ENCODE assay signal across 8 mouse cellular contexts in the genomic region with DNA sequence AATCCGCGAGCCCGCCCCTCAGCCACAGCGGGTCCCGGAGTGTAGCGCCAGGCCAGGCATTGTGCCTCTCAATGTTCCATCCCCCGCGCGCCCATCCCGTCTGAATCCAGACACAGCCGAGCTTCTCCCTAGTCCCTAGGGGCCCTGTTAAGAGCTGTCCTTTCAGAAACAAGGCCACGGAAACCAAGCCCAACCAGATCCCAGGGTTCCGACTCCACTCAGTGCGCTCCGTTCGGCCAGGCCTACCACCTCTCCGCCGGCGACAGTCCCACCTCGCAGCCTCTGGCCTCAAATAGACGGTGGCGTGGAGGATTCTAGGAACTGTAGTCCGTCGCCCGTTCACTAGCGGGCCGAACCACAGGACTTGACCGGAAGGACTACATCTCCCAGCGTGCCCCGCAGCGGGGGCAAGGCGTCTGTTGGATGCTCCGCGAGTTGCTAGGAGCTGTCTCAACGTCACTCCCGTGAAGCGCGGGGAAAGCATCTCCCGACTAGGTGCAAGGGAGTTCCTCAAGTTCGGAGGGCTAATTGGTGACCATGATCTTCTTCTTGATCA. TPM values are rescaled to one million over a fixed set of nuclear protein-coding genes. Genes with fewer than 3 reads are reported as not detected.
DNase-seq lines count a peak whose midpoint lies in the region; ATAC-seq and TF ChIP-seq lines count a peak whose summit lies in the region.

TSS of gene Fbf1 (minus strand) at position 283 of the 556 bp plus-strand sequence.

- peak within 1 kb of the TSS; percentile 35 for H3K27ac ChIP-seq in MEL (ENCODE audit: control insufficient read depth, low read depth, low read length)
- peak within 1 kb of the TSS; percentile 28; the same call in 1 of the 2 replicates for H3K27ac ChIP-seq in cerebellum, adult 2 months (ENCODE audit: insufficient read depth, low read length)
- H3K27ac ChIP-seq in lung, embryonic 16.5 days (ENCODE audit: low read length) = peak within 1 kb of the TSS; percentile 95

- peak; percentile 98 to 99 for ATAC-seq in hematopoietic stem cell, adult 5-6 weeks (replicated peaks in 1 of 2; ENCODE audit: insufficient read depth in 1 of 2, low FRiP score in 2 of 2, low TSS enrichment in 1 of 2, low read depth in 1 of 2, poor library complexity in 2 of 2, severe bottlenecking in 2 of 2)
- ATAC-seq in lung, embryonic 16.5 days (ENCODE audit: low read depth) = peak; percentile 98

- TF ChIP-seq EP300 in MEL (IDR thresholded peaks at IDR 0.05; ENCODE audit: low read depth in 1 of 2, low read length in 2 of 2) = 0 out of 4 replicates have a peak, but pooled peaks of 1 of the 2 experiments have one; percentile 7

- H3K4me3 ChIP-seq in MEL (ENCODE audit: control insufficient read depth in 1 of 2, insufficient read depth in 1 of 2, low read depth in 2 of 2, low read length in 2 of 2) = peak within 1 kb of the TSS; percentile 75 to 77
- H3K4me3 ChIP-seq in cerebellum, adult 2 months (replicated peaks; ENCODE audit: insufficient read depth, low read depth, low read length) = peak within 1 kb of the TSS; percentile 76
- peak within 1 kb of the TSS; percentile 73 for H3K4me3 ChIP-seq in lung, embryonic 16.5 days (ENCODE audit: low read length)

- H3K4me2 ChIP-seq in lung, embryonic 16.5 days (ENCODE audit: low read depth, low read length) = peak within 1 kb of the TSS; percentile 76

- peaks cover 0 to 7% of the 10 kb centered on the region in 2 experiments; a peak in 2 of 4 replicates for H3K4me1 ChIP-seq in MEL (ENCODE audit: control insufficient read depth in 1 of 2, insufficient read depth in 2 of 2, low read length in 2 of 2)
- peaks cover 3% of the 10 kb centered on the region for H3K4me1 ChIP-seq in cerebellum, adult 2 months (ENCODE audit: control insufficient read depth, insufficient read depth, low read length)
- peaks cover 12% of the 10 kb centered on the region for H3K4me1 ChIP-seq in lung, embryonic 16.5 days (replicated peaks; ENCODE audit: control insufficient read depth, insufficient read depth, low read length)

- no peaks in the 10 kb centered on the region for H3K27me3 ChIP-seq in MEL (ENCODE audit: control insufficient read depth in 1 of 2, insufficient read depth in 2 of 2, low read length in 2 of 2)
- H3K27me3 ChIP-seq in cerebellum, adult 2 months (ENCODE audit: control insufficient read depth, insufficient read depth, low read length) = no peaks in the 10 kb centered on the region
- no peaks in the 10 kb centered on the region for H3K27me3 ChIP-seq in lung, embryonic 16.5 days (ENCODE audit: control insufficient read depth, insufficient read depth, low read depth, low read length)

- DNase-seq in MEL (ENCODE audit: low read depth, low spot score) = peak; percentile 99
- DNase-seq in cerebellum, adult 2 months = peak; percentile 96 to 98
- DNase-seq in forelimb bud, embryonic 11.5 days (ENCODE audit: low read depth, low spot score) = peak; percentile 94
- peak; percentile 91 for DNase-seq in layer of hippocampus, adult 9-10 months (ENCODE audit: low spot score)
- DNase-seq in ovary, postnatal 10 days (ENCODE audit: low spot score) = peak; percentile 84
- peak; percentile 84 to 86 for DNase-seq in thymus, postnatal 10 days (ENCODE audit: low spot score in 2 of 2)

- TF ChIP-seq POLR2A in MEL (IDR thresholded peaks at IDR 0.05; ENCODE audit: control insufficient read depth in 1 of 2, insufficient read depth in 1 of 2, low read depth in 1 of 2, low read length in 2 of 2, poor library complexity in 1 of 2) = peak; percentile 69 to 88
- peak; percentile 89 for TF ChIP-seq POLR2A in cerebellum, adult 2 months (IDR thresholded peaks at IDR 0.05; ENCODE audit: borderline replicate concordance, insufficient read depth, low read length)

- TF ChIP-seq RAD21 in MEL (IDR thresholded peaks at IDR 0.05; ENCODE audit: low read depth, low read length) = no peak

- TF ChIP-seq CTCF in MEL (IDR thresholded peaks at IDR 0.05 in 2 of 3, conservative IDR thresholded peaks at IDR 0.05 in 1 of 3; ENCODE audit: control insufficient read depth in 1 of 3, insufficient read depth in 1 of 3, low read depth in 2 of 3, low read length in 3 of 3, poor library complexity in 1 of 3, severe bottlenecking in 1 of 3) = no peak
- no peak for TF ChIP-seq CTCF in cerebellum, adult 2 months (IDR thresholded peaks at IDR 0.05; ENCODE audit: borderline replicate concordance, insufficient read depth, low read depth, low read length)

- H3K36me3 ChIP-seq in MEL (ENCODE audit: control insufficient read depth in 1 of 2, insufficient read depth in 2 of 2, low read length in 2 of 2) = peaks cover 0 to 11% of the 10 kb centered on the region in 2 experiments; a peak in 2 of 4 replicates
- peaks cover 6% of the 10 kb centered on the region for H3K36me3 ChIP-seq in lung, embryonic 16.5 days (ENCODE audit: control insufficient read depth, insufficient read depth, low read length)

- H3K79me2 ChIP-seq in MEL (ENCODE audit: control insufficient read depth, insufficient read depth, low read length, poor library complexity) = peaks cover 7% of the 10 kb centered on the region; the same call in 1 of the 2 replicates

- under 1% methylated on average over 40 of the region's 40 CpGs for WGBS in cerebellum, adult 2 months
- WGBS in lung, embryonic 16.5 days = under 1% methylated on average over 40 of the region's 40 CpGs

- H3K9ac ChIP-seq in MEL (ENCODE audit: control insufficient read depth, low read depth, low read length, poor library complexity, severe bottlenecking) = peak within 1 kb of the TSS; percentile 78
- peak within 1 kb of the TSS; percentile 90 for H3K9ac ChIP-seq in lung, embryonic 16.5 days (ENCODE audit: low read length)

- H3K9me3 ChIP-seq in MEL (replicated peaks; ENCODE audit: insufficient read depth, low read length) = no peaks in the 10 kb centered on the region
- no peaks in the 10 kb centered on the region for H3K9me3 ChIP-seq in lung, embryonic 16.5 days (ENCODE audit: control insufficient read depth, low read length)

TF ChIP-seq in MEL, 35 proteins besides CTCF, POLR2A, EP300 and RAD21:
- TF ChIP-seq TBP (IDR thresholded peaks at IDR 0.05; ENCODE audit: low read depth, low read length) (peak; percentile 43; the same call in 1 of the 2 replicates), JUND (IDR thresholded peaks at IDR 0.05; ENCODE audit: low read depth, low read length) (no peak), MAZ (IDR thresholded peaks at IDR 0.05; ENCODE audit: low read depth, low read length) (peak; percentile 99), GABPA (IDR thresholded peaks at IDR 0.05; ENCODE audit: low read depth, low read length) (no peak; the same call in 1 of the 2 replicates), ZMIZ1 (IDR thresholded peaks at IDR 0.05; ENCODE audit: low read depth, low read length) (0 out of 2 replicates have a peak, but pooled peaks have one; percentile 51), TCF12 (IDR thresholded peaks at IDR 0.05; ENCODE audit: low read depth, low read length) (no peak; the same call in 1 of the 2 replicates), NRF1 (IDR thresholded peaks at IDR 0.05; ENCODE audit: insufficient read depth, low read depth, low read length, poor library complexity, severe bottlenecking) (peak; percentile 24; the same call in 1 of the 2 replicates), KAT2A (conservative IDR thresholded peaks at IDR 0.05; ENCODE audit: low read depth, low read length) (peak; percentile 86; the same call in 1 of the 2 replicates), NELFE (IDR thresholded peaks at IDR 0.05; ENCODE audit: low read depth, low read length) (peak; percentile 85), POLR2AphosphoS5 (IDR thresholded peaks at IDR 0.05; ENCODE audit: borderline replicate concordance, low read depth, low read length) (no peak), TAL1 (IDR thresholded peaks at IDR 0.05; ENCODE audit: low read length) (no peak), USF1 (IDR thresholded peaks at IDR 0.05; ENCODE audit: low read depth, low read length) (0 out of 2 replicates have a peak, but pooled peaks have one; percentile 6), ETS1 (IDR thresholded peaks at IDR 0.05; ENCODE audit: low read depth, low read length) (no peak; the same call in 1 of the 2 replicates), CHD2 (IDR thresholded peaks at IDR 0.05; ENCODE audit: low read length) (no peak), HCFC1 (IDR thresholded peaks at IDR 0.05; ENCODE audit: low read depth, low read length) (peak; percentile 98), MAX (IDR thresholded peaks at IDR 0.05; ENCODE audit: low read length) (no peak), POLR2AphosphoS2 (IDR thresholded peaks at IDR 0.05; ENCODE audit: low read length) (peak; percentile 54; the same call in 1 of the 2 replicates), SIN3A (IDR thresholded peaks at IDR 0.05; ENCODE audit: low read length) (peak; percentile 98), RCOR1 (IDR thresholded peaks at IDR 0.05; ENCODE audit: low read depth, low read length) (no peak), MXI1 (IDR thresholded peaks at IDR 0.05; ENCODE audit: low read depth, low read length) (peak; percentile 76), ELF1 (IDR thresholded peaks at IDR 0.05; ENCODE audit: low read depth, low read length) (peak; percentile 89)

RNA-seq across cellular contexts. Expression of gene Fbf1, which starts in this region (rescaled TPM):
- 29.0 and 32.5 TPM in 2 replicates for total RNA-seq in MEL (2012; rRNA removed)
- 10 to 100 TPM in 1 of 2 experiments, not detected in 1; 29.2 TPM for polyA plus RNA-seq in MEL (2012; ENCODE audit: insufficient read depth in 1 of 2, insufficient read length in 2 of 2, low read depth in 1 of 2, low replicate concordance in 2 of 2, missing spikeins in 1 of 2)
- 81.1 and 83.0 TPM in 2 replicates for polyA plus RNA-seq in cerebellum, adult 2 months (2012; rRNA removed)
- 17.6 and 46.2 TPM in 2 replicates for total RNA-seq in hematopoietic stem cell, adult 5-6 weeks (2017)
- polyA plus RNA-seq in lung, embryonic 16.5 days (2015; fragmentation: Nextera tagmentation; extraction: Ambion mirVana) = 36.1 and 37.3 TPM in 2 replicates

Comparison
In these comparisons a context has a peak if more than half of its experiments do, and no peak if none do; other contexts are left out.
1. Peak in every context shown above with its lines: DNase-seq, ATAC-seq, H3K4me3 ChIP-seq and H3K27ac ChIP-seq.
2. H3K27ac ChIP-seq: peak in every context shown above with its lines; median percentile 95 in lung, embryonic 16.5 days; 35 in MEL; 28 in cerebellum, adult 2 months.